Mouse (Mus musculus) liver, embryonic 14.5 days (tissue): Measurements from ENCODE around the gene Slc47a2. TPM values are rescaled to one million over a fixed set of nuclear protein-coding genes. Genes with fewer than 3 reads are reported as not detected.
A peak's percentile ranks its signal among the peaks of the same experiment; 100 is the strongest.

Experiments used
- ATAC-seq: fragments of 200-750 bp; cut with Nextera tagmentation; 2 replicates; pipeline ENCODE4 v1.8.0; 2017; ENCODE audit warnings: moderate number of reproducible peaks, mild to moderate bottlenecking, moderate library complexity; ENCODE audit not compliant: insufficient read depth
- DNase-seq, 3 experiments: peaks; one replicate each; pipeline ENCODE4 v3.0.0-alpha.2; 2012 to 2013; ENCODE audit warnings: low read depth in 3 of 3, low spot score in 3 of 3
- H3K27ac ChIP-seq: fragments of 300-500 bp; sonication (generic); 2 replicates; pipeline ENCODE4 v1.5.1; 2014; ENCODE audit warnings: moderate library complexity, mild to moderate bottlenecking, control low read depth, inconsistent platforms
- H3K27me3 ChIP-seq: fragments of 300-500 bp; sonication (generic); 2 replicates; pipeline ENCODE4 v1.6.1; 2014; ENCODE audit warnings: mild to moderate bottlenecking, low read length, moderate library complexity; ENCODE audit not compliant: control insufficient read depth, insufficient read depth
- H3K36me3 ChIP-seq: fragments of 300-500 bp; sonication (generic); replicated peaks from 2 replicates; pipeline ENCODE4 v1.6.1; 2014; ENCODE audit warnings: low read depth; ENCODE audit not compliant: control insufficient read depth, insufficient read depth
- H3K4me1 ChIP-seq, 2 experiments: fragments of 200-500 bp in 1 of 2; fragments of 300-500 bp in 1 of 2; sonication (generic) in 1 of 2; replicated peaks; 2 replicates each; pipeline ENCODE4 v1.6.1; 2012 to 2014; ENCODE audit warnings: antibody characterized with exemption in 1 of 2, inconsistent platforms in 1 of 2, low read length in 1 of 2; ENCODE audit not compliant: control insufficient read depth in 2 of 2, insufficient read depth in 2 of 2
- H3K4me2 ChIP-seq: fragments of 300-500 bp; sonication (generic); 2 replicates; pipeline ENCODE4 v1.6.1; 2014; ENCODE audit warnings: low read depth, mild to moderate bottlenecking, control low read depth, moderate library complexity
- H3K4me3 ChIP-seq, 2 experiments: fragments of 200-500 bp in 1 of 2; fragments of 300-500 bp in 1 of 2; sonication (generic) in 1 of 2; 2 replicates each; pipeline ENCODE4 v1.5.1; 2012 to 2014; ENCODE audit warnings: low read depth in 2 of 2, low read length in 2 of 2, mild to moderate bottlenecking in 2 of 2, control low read depth in 1 of 2, inconsistent platforms in 1 of 2, moderate library complexity in 1 of 2; ENCODE audit not compliant: insufficient read depth in 1 of 2
- H3K9ac ChIP-seq: fragments of 300-500 bp; sonication (generic); replicated peaks from 2 replicates; pipeline ENCODE4 v1.6.1; 2014; ENCODE audit warnings: mild to moderate bottlenecking, control low read depth, moderate library complexity
- H3K9me3 ChIP-seq: fragments of 300-500 bp; sonication (generic); 2 replicates; pipeline ENCODE4 v1.6.1; 2016; ENCODE audit warnings: low read length, mixed read lengths; ENCODE audit not compliant: control insufficient read depth
- CTCF ChIP-seq: IDR thresholded peaks from 2 replicates; pipeline ENCODE4 v1.5.1; 2016; ENCODE audit warnings: antibody characterized with exemption, low read depth, control low read depth
- EP300 ChIP-seq: IDR thresholded peaks from 2 replicates; pipeline ENCODE4 v1.6.1; 2016; ENCODE audit warnings: antibody characterized with exemption, low read depth
- WGBS: fragments of 180-500 bp; shearing (Covaris S2); extraction: QIAGEN DNeasy Blood & Tissue Kit; methylation state at CpG from one replicate; pipeline ENCODE4 v1.1.7; 2014; ENCODE audit not compliant: insufficient replicate concordance; 5-methylcytosine and 5-hydroxymethylcytosine counted together
- polyA plus RNA-seq, 2 experiments: library from polyadenylated mRNA; depleted of rRNA in 1 of 2; stranded (reverse) in 1 of 2; unstranded in 1 of 2; fragments of >200 nt; fragmentation: Nextera tagmentation in 1 of 2; extraction: Ambion mirVana in 1 of 2; gene quantifications; 2 replicates each; pipeline versions ENCODE4 v1.2.1 to v1.2.3; 2012 to 2014

Slc47a2 gene
- polyA plus RNA-seq, 2 experiments, result 0.10 to 0.21 TPM

GRCm38 (mm10) chr11:61346133-61346532 lies 3.5 kb upstream of the Slc47a2 start:
- Histone ChIP-seq H3K9me3 (no peaks in the 10 kb centered on the region), H3K4me3 (no peak overlapping the region), H3K27me3 (peaks cover 27% of the 10 kb centered on the region), H3K27ac (no peak overlapping the region), H3K9ac (no peak overlapping the region), H3K36me3 (no peaks in the 10 kb centered on the region), H3K4me1 (no peaks in the 10 kb centered on the region), H3K4me2 (no peak overlapping the region)
- DNase-seq, result no peak
- WGBS, result 42% methylated on average over 8 of the region's 8 CpGs
- TF ChIP-seq EP300 (no peak), CTCF (0 out of 2 replicates have a peak, but pooled peaks have one; percentile 13)
- no peak for ATAC-seq

GRCm38 (mm10) chr11:61341971-61342370 lies 689 bp downstream of the Slc47a2 start:
- Histone ChIP-seq H3K9me3 (no peaks in the 10 kb centered on the region), H3K4me1 (no peaks in the 10 kb centered on the region), H3K36me3 (no peaks in the 10 kb centered on the region), H3K27me3 (peaks cover 28% of the 10 kb centered on the region), H3K4me3 (no peak overlapping the region), H3K27ac (no peak overlapping the region), H3K4me2 (no peak overlapping the region), H3K9ac (no peak overlapping the region)
- no peak for ATAC-seq
- WGBS, result 19% methylated on average over 10 of the region's 10 CpGs
- DNase-seq, result no peak
- no peak for TF ChIP-seq CTCF
- TF ChIP-seq EP300, result no peak

GRCm38 (mm10) chr11:61341233-61341632 lies 1.4 kb downstream of the Slc47a2 start:
- H3K27me3 ChIP-seq, result peaks cover 28% of the 10 kb centered on the region
- no peak overlapping the region for H3K4me3 ChIP-seq

GRCm38 (mm10) chr11:61340374-61340773 lies 2.3 kb downstream of the Slc47a2 start:
- H3K4me1 ChIP-seq, result no peaks in the 10 kb centered on the region
- no peaks in the 10 kb centered on the region for H3K36me3 ChIP-seq
- no peaks in the 10 kb centered on the region for H3K9me3 ChIP-seq
- H3K4me2 ChIP-seq, result no peak overlapping the region
- ATAC-seq (no peak), DNase-seq (no peak)
- no peak overlapping the region for H3K9ac ChIP-seq
- H3K27ac ChIP-seq, result no peak overlapping the region
- no peak overlapping the region for H3K4me3 ChIP-seq
- peaks cover 28% of the 10 kb centered on the region for H3K27me3 ChIP-seq
- WGBS, result 51% methylated on average over 4 of the region's 4 CpGs
- no peak for TF ChIP-seq CTCF
- TF ChIP-seq EP300, result no peak

More at GRCm38 (mm10) chr11:61341233-61341632, 1.4 kb downstream of the Slc47a2 start:
- no peak overlapping the region for H3K4me2 ChIP-seq
- 58% methylated on average over 4 of the region's 4 CpGs for WGBS
- no peak for ATAC-seq
- no peak overlapping the region for H3K27ac ChIP-seq
- no peak overlapping the region for H3K9ac ChIP-seq
- no peaks in the 10 kb centered on the region for H3K4me1 ChIP-seq
- TF ChIP-seq CTCF, result no peak
- no peak for TF ChIP-seq EP300
- DNase-seq, result no peak
- no peaks in the 10 kb centered on the region for H3K36me3 ChIP-seq
- H3K9me3 ChIP-seq, result no peaks in the 10 kb centered on the region

- Histone ChIP-seq H3K4me3 (no peak overlapping the region), H3K4me1 (no peaks in the 10 kb centered on the region), H3K9me3 (no peaks in the 10 kb centered on the region), H3K9ac (no peak overlapping the region), H3K27me3 (peaks cover 12% of the 10 kb centered on the region), H3K27ac (no peak overlapping the region), H3K36me3 (no peaks in the 10 kb centered on the region), H3K4me2 (no peak overlapping the region)
- TF ChIP-seq CTCF, result peak; percentile 27; the same call in 1 of the 2 replicates
- TF ChIP-seq EP300, result no peak
- WGBS, result 68% methylated on average over 10 of the region's 10 CpGs
- ATAC-seq, result no peak
- no peak for DNase-seq
Measured at GRCm38 (mm10) chr11:61337586-61337985, 5.1 kb downstream of the Slc47a2 start.
